Comparison of ENCODE assay signal across 25 mouse cellular contexts in the genomic region with DNA sequence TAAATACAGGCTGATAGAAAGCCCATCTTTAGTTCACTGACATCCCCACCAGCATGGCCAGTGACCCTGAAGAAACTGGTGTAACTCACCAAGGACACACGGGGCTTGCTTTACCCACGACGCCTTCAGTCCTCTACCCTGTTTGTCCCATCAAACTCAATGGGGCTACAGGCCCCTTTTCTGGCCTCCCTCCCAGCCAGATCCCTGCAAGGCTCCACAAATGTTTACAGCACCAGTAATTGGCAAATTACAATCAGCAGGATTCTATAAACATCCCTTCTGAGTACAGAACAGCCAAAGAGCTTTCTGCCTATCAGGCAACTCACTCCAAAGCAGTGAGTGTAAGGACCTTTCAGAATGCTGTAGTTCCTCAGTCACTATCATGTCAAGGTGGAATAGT.
DNase-seq lines count a peak whose midpoint lies in the region; ATAC-seq and TF ChIP-seq lines count a peak whose summit lies in the region.
"Had no signal": no experiment of that assay in that cellular context is flagged by ENCODE, and none has a peak within 500 bp of the region (broad histone marks: within the 10 kb centered on the region; RNA-seq: fewer than 3 reads in every experiment).

No protein-coding gene starts in this region.

- ATAC-seq in forebrain, postnatal 0 days, result peak; percentile 51; the same call in 1 of the 2 replicates
- peak; percentile 69; the same call in 1 of the 2 replicates for ATAC-seq in lung, embryonic 14.5 days (ENCODE audit: insufficient read depth)
- ATAC-seq in stomach, embryonic 16.5 days (ENCODE audit: insufficient read depth, low FRiP score), result 0 out of 2 replicates have a peak, but pooled peaks have one; percentile 27
- ATAC-seq: hindbrain, embryonic 16.5 days had no signal

- H3K9ac ChIP-seq in forebrain, postnatal 0 days, result no peak overlapping the region
- H3K9ac ChIP-seq in lung, embryonic 14.5 days, result no peak overlapping the region
- H3K9ac ChIP-seq in stomach, embryonic 16.5 days (ENCODE audit: low read length), result no peak overlapping the region
- H3K9ac ChIP-seq: heart, embryonic 15.5 days; liver, embryonic 14.5 days; neural tube, embryonic 13.5 days had no signal

- DNase-seq in forebrain, postnatal 0 days, result no peak
- no peak for DNase-seq in forebrain, embryonic 10.5 days (ENCODE audit: extremely low spot score, low spot score)
- DNase-seq in lung, embryonic 14.5 days, result peak; percentile 86
- no peak for DNase-seq in lung, postnatal 36 days
- DNase-seq in forelimb bud, embryonic 11.5 days (ENCODE audit: low read depth, low spot score), result peak; percentile 25
- no peak for DNase-seq in urinary bladder, postnatal 36 days (ENCODE audit: low spot score in 2 of 2)
- DNase-seq: adrenal gland, postnatal 25 days; B cell, adult 2 months; cerebellum, adult 18-20 months; cerebellum, postnatal 36 days; gastrocnemius, postnatal 14 days; heart, adult 2 months; kidney, adult 9 months; kidney, postnatal 25 days; left cerebral cortex, postnatal 4 days; midbrain, embryonic 14.5 days; thymus, adult 18-20 months; thymus, postnatal 4 days had no signal

- H3K27ac ChIP-seq in forebrain, postnatal 0 days (ENCODE audit: low read depth, low read length), result no peak overlapping the region
- no peak overlapping the region for H3K27ac ChIP-seq in forebrain, embryonic 10.5 days
- peak overlapping the region; percentile 22 for H3K27ac ChIP-seq in lung, embryonic 14.5 days (ENCODE audit: low read depth)
- no peak overlapping the region for H3K27ac ChIP-seq in stomach, embryonic 16.5 days (ENCODE audit: low read length)
- H3K27ac ChIP-seq: heart, adult 2 months; heart, embryonic 15.5 days; liver, embryonic 14.5 days; neural tube, embryonic 13.5 days had no signal

- H3K4me1 ChIP-seq in forebrain, postnatal 0 days (ENCODE audit: insufficient read depth), result no peaks in the 10 kb centered on the region; the same call in 1 of the 2 replicates
- peaks cover 17% of the 10 kb centered on the region for H3K4me1 ChIP-seq in forebrain, embryonic 10.5 days
- peaks cover 8% of the 10 kb centered on the region; the same call in 1 of the 2 replicates for H3K4me1 ChIP-seq in lung, embryonic 14.5 days (ENCODE audit: insufficient read depth)
- H3K4me1 ChIP-seq in stomach, embryonic 16.5 days (ENCODE audit: control insufficient read depth, insufficient read depth, low read length), result peaks cover 4% of the 10 kb centered on the region; the same call in 1 of the 2 replicates

- H3K4me2 ChIP-seq in forebrain, postnatal 0 days (ENCODE audit: low read depth), result no peak overlapping the region
- H3K4me2 ChIP-seq in lung, embryonic 14.5 days, result no peak overlapping the region
- no peak overlapping the region for H3K4me2 ChIP-seq in stomach, embryonic 16.5 days (ENCODE audit: low read depth, low read length)
- H3K4me2 ChIP-seq: heart, embryonic 15.5 days; neural tube, embryonic 13.5 days had no signal

- H3K27me3 ChIP-seq in forebrain, postnatal 0 days (ENCODE audit: insufficient read depth, low read length), result no peaks in the 10 kb centered on the region
- no peaks in the 10 kb centered on the region for H3K27me3 ChIP-seq in forebrain, embryonic 10.5 days (ENCODE audit: poor library complexity, severe bottlenecking)
- no peaks in the 10 kb centered on the region for H3K27me3 ChIP-seq in lung, embryonic 14.5 days (ENCODE audit: insufficient read depth, low read length)
- no peaks in the 10 kb centered on the region for H3K27me3 ChIP-seq in stomach, embryonic 16.5 days (ENCODE audit: control insufficient read depth, insufficient read depth, low read length)
- H3K27me3 ChIP-seq: heart, embryonic 15.5 days; neural tube, embryonic 13.5 days had no signal

- 29% methylated on average over 3 of the region's 3 CpGs for WGBS in forebrain, postnatal 0 days
- 72% methylated on average over 3 of the region's 3 CpGs for WGBS in forebrain, embryonic 10.5 days
- 24% methylated on average over 3 of the region's 3 CpGs for WGBS in lung, embryonic 14.5 days
- 40% methylated on average over 3 of the region's 3 CpGs for WGBS in stomach, embryonic 16.5 days

- H3K4me3 ChIP-seq in forebrain, postnatal 0 days (ENCODE audit: low read depth, low read length), result no peak overlapping the region
- H3K4me3 ChIP-seq in forebrain, embryonic 10.5 days, result no peak overlapping the region
- H3K4me3 ChIP-seq in lung, embryonic 14.5 days (ENCODE audit: low read depth, low read length), result no peak overlapping the region
- no peak overlapping the region for H3K4me3 ChIP-seq in stomach, embryonic 16.5 days (replicated peaks; ENCODE audit: low read length)
- H3K4me3 ChIP-seq: erythroblast, embryonic 14.5 days; heart, adult 2 months; heart, embryonic 15.5 days; megakaryocyte, embryonic 14.5 days; neural tube, embryonic 13.5 days had no signal

- no peaks in the 10 kb centered on the region for H3K36me3 ChIP-seq in forebrain, postnatal 0 days (ENCODE audit: insufficient read depth)
- peaks cover 34% of the 10 kb centered on the region for H3K36me3 ChIP-seq in forebrain, embryonic 10.5 days (replicated peaks)
- H3K36me3 ChIP-seq in lung, embryonic 14.5 days (ENCODE audit: insufficient read depth), result no peaks in the 10 kb centered on the region
- no peaks in the 10 kb centered on the region for H3K36me3 ChIP-seq in stomach, embryonic 16.5 days (ENCODE audit: control insufficient read depth, insufficient read depth, low read length)
- H3K36me3 ChIP-seq: heart, embryonic 15.5 days had no signal

- no peaks in the 10 kb centered on the region for H3K9me3 ChIP-seq in forebrain, postnatal 0 days (ENCODE audit: low read length)
- H3K9me3 ChIP-seq in forebrain, embryonic 10.5 days, result peaks cover 9% of the 10 kb centered on the region; the same call in 1 of the 2 replicates
- H3K9me3 ChIP-seq in lung, embryonic 14.5 days (ENCODE audit: low read depth, low read length), result peaks cover 7% of the 10 kb centered on the region; the same call in 1 of the 2 replicates
- H3K9me3 ChIP-seq in stomach, embryonic 16.5 days (replicated peaks; ENCODE audit: control insufficient read depth, low read length), result 0 out of 2 replicates have a peak, but pooled peaks cover 9% of the 10 kb centered on the region
- H3K9me3 ChIP-seq: heart, embryonic 15.5 days had no signal

- TF ChIP-seq CTCF in forebrain, postnatal 0 days (IDR thresholded peaks at IDR 0.05; ENCODE audit: low read depth), result no peak
- TF ChIP-seq CTCF in lung, embryonic 14.5 days (IDR thresholded peaks at IDR 0.05; ENCODE audit: low read depth), result no peak

Comparison
In these comparisons a context has a peak if more than half of its experiments do, and no peak if none do; other contexts are left out.
1. DNase-seq: peak in lung, embryonic 14.5 days (single experiment) and forelimb bud, embryonic 11.5 days (single experiment); none in forebrain, postnatal 0 days (single experiment), forebrain, embryonic 10.5 days (single experiment), lung, postnatal 36 days (single experiment) and urinary bladder, postnatal 36 days (0 of 2).
2. Peak in every context shown above with its lines, with median percentiles within 50 percentile points of each other: ATAC-seq.